Mouse (Mus musculus): ENCODE results near the gene Adamtsl5. TPM values are rescaled to one million over a fixed set of nuclear protein-coding genes. Genes with fewer than 3 reads are reported as not detected.
"Not testable (repeated sequence)": the region's sequence is repeated elsewhere in the genome, so short reads cannot be mapped to it uniquely, and the experiment has no call there.

Adamtsl5 gene
- total RNA-seq, 1 experiment from 2014 or later: not detected

DNA sequence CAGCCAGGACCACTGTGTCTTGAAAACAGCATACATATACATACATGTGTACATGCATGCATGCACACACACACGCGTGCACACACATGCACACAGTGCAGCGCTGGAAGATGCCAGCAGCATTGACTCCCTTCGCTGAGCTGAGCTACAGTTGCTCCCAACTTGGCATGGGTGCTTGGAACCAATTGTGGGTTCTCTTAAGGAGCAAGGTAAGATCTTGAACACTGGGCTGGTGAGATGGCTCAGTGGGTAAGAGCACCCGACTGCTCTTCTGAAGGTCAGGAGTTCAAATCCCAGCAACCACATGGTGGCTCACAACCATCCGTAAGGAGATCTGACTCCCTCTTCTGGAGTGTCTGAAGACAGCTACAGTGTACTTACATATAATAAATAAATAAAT is 2.3 kb downstream of the Adamtsl5 start:
- ATAC-seq (ENCODE audit: extremely low read depth, insufficient number of reproducible peaks, low FRiP score, poor library complexity, severe bottlenecking): not testable (repeated sequence)

DNA sequence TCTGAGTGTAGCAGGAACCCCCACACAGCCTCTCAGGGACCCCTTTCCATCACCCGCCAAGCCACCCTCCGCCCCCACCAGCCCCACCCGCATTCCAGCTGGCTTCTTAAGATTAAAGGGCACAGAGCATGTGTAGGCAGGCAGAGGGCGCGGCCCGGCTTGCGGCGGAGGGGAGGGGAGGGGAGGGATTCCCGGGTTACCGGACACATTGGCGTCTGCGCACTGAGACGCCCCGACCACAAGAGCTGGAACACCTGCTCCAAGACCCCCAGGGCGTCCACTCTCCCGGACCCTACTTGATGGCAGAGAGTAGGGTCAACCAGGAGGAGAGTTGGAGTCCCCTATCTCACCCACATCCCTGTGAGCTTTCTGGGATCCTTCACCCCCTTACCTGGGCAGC is 3.1 kb downstream of the Adamtsl5 start:
- no peak for ATAC-seq (ENCODE audit: extremely low read depth, insufficient number of reproducible peaks, low FRiP score, poor library complexity, severe bottlenecking)

DNA sequence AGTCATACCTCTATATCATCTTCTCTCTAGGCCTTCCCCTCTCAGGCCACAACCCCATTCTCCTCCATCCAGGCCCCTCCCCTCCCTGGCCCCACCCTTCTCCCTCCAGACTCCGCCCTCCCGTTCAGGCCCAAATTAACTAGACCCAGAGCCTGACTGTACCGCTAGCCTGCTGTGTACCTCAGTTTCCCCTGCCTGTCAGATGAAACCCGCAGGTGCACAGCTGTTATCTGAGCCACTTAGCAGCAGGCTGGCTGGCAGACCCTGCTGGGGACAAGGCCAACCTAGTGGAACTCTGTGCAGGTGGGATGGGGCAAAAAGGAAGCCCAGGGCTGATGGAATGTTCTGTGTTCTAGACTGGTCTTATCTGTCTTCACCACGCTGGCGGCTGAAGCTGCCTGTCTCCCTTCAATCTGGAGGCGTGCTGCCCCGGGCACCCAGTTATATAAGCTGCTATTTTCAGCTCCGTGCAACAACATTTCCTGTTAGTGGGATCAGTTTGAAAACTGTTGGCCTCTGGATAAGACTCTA is 4.0 kb downstream of the Adamtsl5 start:
- no peak for ATAC-seq (ENCODE audit: extremely low read depth, insufficient number of reproducible peaks, low FRiP score, poor library complexity, severe bottlenecking)

DNA sequence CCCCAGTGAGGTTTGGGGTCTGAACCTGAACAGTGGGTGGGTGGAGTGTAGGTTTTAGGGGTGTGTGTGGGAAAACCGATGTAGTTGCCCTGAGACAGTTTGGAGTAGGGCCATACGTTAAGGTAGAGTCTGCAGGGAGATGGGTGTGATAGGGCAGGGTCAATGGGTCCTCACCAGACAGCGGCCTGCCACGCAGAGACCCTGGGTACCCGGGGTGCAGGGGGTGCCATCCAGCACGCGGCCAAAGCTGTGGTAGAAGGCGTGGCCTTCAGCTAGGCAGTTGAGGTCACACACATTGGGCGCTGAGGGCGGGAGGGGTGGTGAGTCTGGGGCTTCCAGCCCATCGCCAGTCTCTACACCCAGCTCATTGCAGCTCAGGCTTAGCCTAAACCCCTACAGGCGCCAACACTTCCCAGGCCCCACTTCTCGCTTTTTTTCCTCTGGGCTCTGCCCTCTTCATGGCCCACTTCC is 4.8 kb downstream of the Adamtsl5 start:
- no peak for ATAC-seq (ENCODE audit: extremely low read depth, insufficient number of reproducible peaks, low FRiP score, poor library complexity, severe bottlenecking)

DNA sequence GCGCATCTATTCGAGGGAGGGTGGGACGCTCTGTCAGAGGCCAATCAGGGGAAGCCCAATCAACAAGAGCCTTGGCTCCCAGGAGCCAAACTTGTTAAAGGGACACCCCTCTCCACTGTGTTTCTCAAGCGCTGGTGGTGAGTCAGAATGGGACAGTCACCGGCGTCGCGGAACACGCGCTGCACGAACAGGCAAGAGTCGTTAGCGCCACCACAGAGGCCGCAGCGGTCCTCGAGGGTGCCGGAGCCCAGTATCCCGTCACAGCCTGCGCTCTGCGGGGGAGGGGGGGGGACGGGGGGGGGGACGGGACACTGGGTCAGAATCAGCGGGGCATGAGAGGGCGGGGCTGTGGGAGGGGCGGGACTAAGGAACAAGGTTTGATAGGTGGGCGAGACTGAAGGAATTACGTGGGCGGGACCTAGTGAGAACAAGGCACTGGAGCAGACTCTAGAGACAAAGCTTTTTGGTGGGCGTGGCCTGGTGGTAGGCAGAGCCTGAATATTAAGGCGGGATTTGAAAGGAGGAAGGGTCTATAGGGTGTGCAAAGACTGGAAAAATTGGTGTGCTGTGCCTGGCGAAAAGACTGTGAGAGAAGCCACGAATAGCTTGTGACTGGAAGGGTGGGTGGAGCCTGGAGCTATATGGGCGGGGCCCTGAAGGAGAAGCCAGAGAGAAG is 5.3 kb downstream of the Adamtsl5 start:
- peak; percentile 27; the same call in 1 of the 2 replicates for ATAC-seq (ENCODE audit: extremely low read depth, insufficient number of reproducible peaks, low FRiP score, poor library complexity, severe bottlenecking)

DNA sequence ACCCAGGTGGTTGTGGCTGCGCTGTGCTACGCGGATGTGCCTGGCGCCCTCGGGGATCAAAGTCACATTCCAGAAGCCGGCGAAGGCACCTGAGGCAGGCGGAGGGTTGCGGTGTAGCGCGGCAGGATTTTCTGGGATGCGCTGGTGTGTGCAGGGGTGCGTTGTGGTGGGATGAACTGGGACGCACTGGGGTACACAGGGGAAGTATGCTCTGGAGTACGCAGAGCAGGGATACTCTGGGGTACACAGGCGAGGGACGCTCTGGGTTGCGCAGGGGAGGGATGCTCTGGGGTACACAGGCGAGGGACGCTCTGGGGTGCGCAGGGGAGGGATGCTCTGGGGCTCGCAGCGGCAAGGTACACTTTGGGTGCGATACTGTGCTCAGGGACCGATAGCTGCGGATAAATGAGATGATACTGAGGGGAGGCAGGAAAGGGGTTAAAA is 5.9 kb downstream of the Adamtsl5 start:
- no peak for ATAC-seq (ENCODE audit: extremely low read depth, insufficient number of reproducible peaks, low FRiP score, poor library complexity, severe bottlenecking)

DNA sequence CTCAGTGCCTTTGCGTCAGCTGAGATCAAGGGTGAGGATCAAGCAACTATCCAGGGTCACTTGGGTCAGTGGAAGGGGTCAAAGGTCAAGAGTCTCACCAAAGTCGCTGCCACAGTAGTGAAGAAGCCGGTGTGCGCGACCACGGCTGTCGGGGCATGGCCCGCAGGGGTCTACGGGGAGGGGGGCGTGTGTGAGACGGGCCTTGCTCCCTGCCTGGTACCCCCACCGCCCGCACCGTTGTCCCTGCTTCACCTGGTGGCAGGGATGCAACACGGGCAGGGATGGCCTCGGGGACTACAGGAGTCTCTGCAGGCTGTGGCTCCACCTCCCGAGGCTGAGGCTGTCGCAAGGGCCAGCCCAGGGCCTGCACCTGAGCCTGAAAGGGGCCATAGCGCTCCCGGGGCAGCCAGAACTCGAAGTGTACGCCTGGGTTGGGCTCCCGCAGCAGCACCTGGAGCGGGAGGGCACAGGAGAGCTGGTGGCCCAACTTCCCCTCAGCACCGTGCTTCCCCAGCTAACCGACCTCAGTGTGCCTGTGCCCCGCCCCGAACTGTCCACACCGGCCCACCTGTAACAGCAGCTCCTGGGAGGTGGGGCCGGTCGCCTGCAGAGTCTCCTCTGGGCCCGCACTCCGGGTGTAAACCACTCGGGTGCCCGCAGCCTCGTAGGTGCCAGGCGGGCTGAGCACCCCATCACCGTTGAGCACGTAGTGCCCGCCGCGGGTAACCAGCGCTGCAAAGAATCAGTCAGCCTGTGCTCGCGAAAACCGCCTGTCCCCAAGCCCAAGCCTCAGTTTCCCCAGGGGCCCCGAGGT is 6.5 kb downstream of the Adamtsl5 start:
- no peak for ATAC-seq (ENCODE audit: extremely low read depth, insufficient number of reproducible peaks, low FRiP score, poor library complexity, severe bottlenecking)

DNA sequence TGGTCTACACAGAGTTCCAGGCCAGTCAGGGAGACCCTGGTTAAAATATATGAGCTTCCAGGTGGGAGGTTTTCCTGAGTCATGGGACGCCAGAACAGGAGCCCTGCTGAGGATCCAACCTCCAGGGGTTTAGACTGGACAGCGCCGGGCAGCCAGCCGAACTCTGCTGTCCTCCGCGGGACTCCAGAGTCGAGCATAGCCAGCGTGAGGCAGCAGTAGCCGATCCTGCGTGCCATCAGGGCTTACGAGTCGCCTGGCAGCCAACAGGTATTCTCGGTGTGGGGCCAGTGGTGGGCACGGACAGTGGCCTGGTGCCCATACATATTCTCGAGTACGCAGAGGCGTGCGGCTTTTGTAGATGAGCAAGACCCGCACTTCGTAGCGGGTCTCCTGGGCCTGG is 7.2 kb downstream of the Adamtsl5 start:
- ATAC-seq (ENCODE audit: extremely low read depth, insufficient number of reproducible peaks, low FRiP score, poor library complexity, severe bottlenecking): no peak

DNA sequence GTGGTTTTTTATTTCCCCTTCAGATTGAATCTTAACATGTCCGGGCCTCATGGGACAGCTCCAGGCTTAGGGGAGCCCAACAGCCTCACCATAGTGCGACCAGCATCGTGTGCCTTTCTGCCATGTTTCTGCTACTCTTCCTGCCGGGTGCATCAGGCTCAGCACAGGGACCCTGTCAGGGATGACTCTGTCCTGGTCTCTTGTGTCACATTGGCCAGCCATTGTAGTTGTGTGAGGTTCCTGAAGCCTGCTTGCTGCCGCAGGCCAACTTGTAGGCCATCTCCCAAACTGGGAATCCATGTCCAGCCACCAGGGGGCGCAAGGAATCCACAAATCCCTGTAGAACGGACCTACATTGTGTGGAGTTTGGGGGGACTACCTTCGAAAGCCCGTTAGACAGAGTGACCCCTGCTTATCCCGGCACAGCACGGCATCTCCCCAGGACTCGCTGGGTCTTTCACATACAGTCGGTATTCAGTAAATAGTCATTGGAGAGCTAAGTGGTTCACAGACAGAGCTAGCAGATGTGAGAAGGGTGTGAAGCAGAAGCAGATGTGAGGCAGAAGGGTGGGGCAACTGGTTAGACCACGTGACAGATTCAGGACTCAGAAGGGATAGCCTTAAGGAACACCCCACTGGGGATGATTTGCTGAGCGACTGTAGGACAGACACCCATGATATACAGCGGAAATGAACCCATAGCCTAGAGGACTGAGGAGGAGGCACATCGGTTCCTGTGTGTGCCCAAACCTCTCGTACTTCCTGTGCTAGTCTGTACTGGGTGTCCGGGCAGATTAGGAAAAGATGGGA is 8.1 kb downstream of the Adamtsl5 start:
- peak; percentile 23; the same call in 1 of the 2 replicates for ATAC-seq (ENCODE audit: extremely low read depth, insufficient number of reproducible peaks, low FRiP score, poor library complexity, severe bottlenecking)

DNA sequence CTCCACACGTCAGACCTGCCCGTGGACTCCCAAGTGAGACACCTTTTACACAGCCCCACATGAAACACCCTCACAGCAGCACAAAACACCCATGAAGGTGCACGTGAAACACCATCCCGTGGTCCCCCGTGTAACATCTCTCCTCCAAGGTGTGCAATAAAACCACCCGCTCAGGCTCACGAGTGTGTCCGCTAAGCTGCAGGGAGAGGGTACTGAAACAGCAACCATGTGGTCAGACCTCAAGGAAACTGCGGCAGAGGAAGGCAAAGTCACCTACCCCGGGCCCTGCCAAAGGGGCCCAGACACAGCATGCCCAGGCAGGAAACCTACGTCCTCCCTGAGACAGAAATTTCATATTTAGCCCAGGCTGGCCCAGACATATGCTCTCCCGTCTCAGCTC is 11.9 kb downstream of the Adamtsl5 start:
- no peak for ATAC-seq (ENCODE audit: extremely low read depth, insufficient number of reproducible peaks, low FRiP score, poor library complexity, severe bottlenecking)

DNA sequence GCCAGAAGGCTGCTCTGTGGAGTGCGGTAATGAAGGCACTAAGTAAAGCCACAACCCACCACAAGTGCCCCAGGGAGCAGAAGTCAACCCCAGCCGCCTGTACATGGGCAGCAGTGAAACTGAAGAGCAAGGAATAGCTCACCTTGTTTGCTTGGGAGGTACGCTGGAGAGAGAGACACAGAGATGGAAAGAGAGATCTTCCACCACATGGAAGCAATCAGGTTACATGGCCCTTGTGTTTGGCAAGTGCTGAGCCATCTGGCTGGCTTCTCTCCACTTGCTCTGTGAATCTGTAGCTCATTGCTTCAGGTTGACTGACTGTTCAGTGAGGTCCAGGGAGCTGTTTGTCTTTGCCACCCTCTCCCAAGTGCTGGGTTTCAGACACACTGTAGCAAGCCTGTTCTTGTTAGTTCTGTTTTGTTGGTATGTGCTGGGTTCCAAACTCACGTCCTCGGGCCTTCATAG is 15.7 kb downstream of the Adamtsl5 start:
- ATAC-seq (ENCODE audit: extremely low read depth, insufficient number of reproducible peaks, low FRiP score, poor library complexity, severe bottlenecking): no peak

DNA sequence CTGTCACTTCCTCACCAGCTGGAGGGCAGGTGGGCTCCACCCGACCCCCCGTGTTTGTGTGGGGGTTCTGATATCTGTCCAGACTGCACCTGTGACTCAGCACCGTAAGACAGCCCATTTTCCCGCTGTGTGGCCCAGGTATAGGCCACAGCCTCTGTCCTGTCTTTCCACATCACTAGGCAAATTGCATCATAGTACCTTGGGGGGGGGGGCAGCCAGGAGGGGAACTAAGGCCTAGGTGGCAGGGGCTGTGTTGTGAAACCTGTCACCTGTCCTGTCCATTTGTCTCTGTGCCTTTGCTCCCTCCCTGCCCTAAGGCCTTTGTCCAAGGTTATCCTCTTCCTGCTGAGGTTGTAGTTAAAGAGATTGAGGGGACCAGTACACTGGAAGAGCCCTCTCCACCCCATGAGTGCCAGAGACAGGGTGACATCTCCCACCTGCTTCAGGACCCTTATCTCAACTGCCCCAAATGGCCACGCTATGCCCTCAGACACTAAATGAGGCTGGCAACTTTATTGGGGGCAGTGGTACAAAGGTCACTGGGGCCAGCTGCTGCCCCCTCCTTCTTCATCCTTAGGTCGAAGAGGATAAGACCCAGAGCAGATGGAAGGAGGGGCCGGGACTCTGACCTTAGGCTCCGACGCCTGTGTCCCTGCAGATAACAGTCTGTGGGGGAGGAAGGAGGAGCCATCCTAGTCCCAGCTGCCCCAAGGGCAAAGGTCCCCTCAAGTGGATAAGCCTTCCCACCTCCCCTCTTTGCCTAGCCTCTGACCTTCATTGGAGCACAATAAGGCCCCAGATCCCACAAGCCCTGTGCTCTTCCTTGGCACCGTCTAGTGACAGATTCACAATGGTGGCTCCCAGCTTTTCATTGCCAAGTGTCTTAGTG is 16.3 kb downstream of the Adamtsl5 start:
- ATAC-seq (ENCODE audit: extremely low read depth, insufficient number of reproducible peaks, low FRiP score, poor library complexity, severe bottlenecking): no peak

DNA sequence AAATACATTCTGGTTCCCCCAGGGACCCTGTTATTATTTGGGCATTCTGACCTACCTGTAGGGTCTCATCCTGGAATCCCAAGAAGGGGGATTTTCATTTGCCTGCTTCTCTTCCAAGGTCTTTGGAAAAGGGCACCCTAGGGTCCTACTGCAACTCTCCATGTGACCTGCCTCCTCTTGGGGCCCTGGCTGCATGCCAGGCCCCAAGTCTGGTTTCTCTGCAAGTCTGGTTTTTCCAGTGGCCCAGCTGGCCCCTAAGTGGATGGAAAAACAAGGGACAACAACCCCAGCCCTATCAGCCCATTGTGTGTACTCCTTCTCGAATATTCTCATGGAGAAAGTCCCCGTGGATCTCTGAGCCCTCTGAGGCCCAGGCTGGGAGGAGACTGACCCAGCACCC is 17.3 kb downstream of the Adamtsl5 start:
- ATAC-seq (ENCODE audit: extremely low read depth, insufficient number of reproducible peaks, low FRiP score, poor library complexity, severe bottlenecking): no peak

DNA sequence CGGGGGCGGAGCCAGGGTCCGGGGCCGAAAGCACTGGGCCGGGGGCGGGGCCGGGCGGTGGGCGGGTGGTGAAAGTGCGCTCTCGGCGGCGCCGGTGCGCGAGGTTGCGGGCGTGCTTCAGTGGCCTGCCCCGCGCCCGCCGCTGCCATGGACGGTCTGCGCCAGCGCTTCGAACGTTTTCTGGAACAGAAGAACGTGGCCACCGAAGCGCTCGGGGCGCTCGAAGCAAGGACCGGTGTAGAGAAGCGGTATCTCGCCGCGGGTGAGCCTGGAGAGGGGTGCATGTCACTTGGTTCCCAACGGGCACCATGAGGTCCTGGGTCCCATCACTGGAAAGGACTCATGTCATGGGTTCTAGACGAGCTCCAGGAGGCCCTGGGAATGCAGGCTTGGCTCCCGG is 18.1 kb downstream of the Adamtsl5 start:
- ATAC-seq (ENCODE audit: extremely low read depth, insufficient number of reproducible peaks, low FRiP score, poor library complexity, severe bottlenecking): no peak

DNA sequence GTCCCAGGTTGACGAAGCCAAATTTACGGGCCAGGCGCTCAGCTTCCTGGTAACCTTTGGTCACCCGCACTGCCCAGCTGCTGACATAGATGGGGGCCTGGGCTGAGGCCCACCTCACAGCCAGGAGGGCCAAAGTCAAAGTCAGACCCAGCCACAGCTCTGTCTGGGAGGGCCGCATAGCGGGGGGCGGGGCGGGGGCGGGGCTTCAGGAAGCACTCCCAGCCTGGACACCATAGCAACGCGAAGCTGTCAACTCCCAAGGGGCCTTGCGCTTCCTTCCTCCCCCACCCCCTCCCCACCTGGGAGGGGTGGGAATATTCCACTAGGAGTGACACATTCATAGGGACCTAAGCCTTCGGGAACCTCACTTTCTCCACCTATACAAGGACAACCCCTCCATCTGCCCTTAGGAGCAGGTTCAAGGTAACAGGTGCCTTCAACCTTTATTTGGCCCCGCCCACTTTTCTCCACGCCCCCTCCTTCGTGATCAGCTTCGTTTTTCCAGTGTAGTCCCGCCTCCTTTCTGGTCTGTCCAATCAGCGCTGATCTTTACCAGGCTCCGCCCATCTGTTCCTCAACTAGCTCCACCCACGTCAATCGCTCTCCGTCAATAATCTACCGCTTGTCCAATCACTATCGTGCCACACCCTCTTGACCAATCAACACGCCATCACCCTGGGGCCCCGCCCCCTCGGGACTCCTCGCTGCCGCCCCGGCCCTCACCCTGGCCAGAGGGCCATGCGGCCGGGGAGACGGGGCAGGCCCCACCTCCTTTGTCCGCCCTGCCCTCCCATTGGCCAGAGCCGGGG is 18.7 kb downstream of the Adamtsl5 start, which contains the start of the genes Pcsk4 and Reep6:
Gene Pcsk4 (minus strand): TSS at position 226 of the 809 bp plus-strand sequence.
Gene Reep6 (plus strand): TSS at position 681 of the 809 bp plus-strand sequence.
- ATAC-seq (ENCODE audit: extremely low read depth, insufficient number of reproducible peaks, low FRiP score, poor library complexity, severe bottlenecking): peak; percentile 76

DNA sequence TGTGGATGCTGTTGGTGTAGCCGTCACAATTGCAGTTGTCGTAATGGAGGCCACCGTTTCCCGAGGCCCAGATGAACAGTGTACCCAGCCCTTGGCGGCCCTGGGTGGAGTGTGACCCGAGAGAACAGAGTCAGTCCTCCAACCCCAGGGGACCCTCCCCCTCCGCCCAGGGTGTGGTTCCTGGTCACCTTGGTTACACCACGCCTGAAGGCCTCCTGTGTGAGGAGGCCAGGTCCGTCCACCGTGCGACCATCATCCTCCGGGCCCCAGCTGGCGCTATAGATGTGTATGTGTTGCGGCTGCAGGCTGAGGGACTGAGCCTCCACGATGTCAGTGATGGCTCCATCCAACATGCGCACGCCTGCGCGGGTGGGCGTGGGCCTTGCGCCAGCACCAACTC is 23.2 kb downstream of the Adamtsl5 start:
- ATAC-seq (ENCODE audit: extremely low read depth, insufficient number of reproducible peaks, low FRiP score, poor library complexity, severe bottlenecking): no peak

Measured in neutrophil, adult 5-6 weeks (primary cell).